Mouse (Mus musculus): ENCODE measurements around the gene Rsc1a1. TPM values are rescaled to one million over a fixed set of nuclear protein-coding genes. Genes with fewer than 3 reads are reported as not detected.
A peak's percentile ranks its signal among the peaks of the same experiment; 100 is the strongest.

The Rsc1a1 gene
- total and polyA plus RNA-seq, 3 experiments: 4.6 TPM; not detected in 2

DNA sequence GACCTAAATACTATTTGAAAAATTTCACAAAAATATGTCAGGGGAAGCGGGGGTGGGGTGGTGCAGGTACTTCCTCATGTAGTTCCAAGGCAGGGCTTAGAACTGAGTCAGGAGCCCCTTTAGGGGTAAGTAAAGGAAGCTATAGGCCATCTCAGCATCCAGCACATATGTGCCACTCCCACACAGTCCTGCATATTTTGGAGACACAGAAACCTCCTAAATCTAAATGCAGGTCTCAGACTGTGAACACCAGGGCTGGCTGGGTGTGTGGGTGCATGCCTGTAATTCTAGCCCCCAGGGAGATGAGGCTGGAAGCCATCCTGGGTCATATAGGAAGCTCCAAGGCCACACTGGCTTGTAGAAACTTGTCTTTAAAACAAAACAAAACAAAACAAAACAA is 25.9 kb upstream of the Rsc1a1 start:
- H3K4me1 ChIP-seq (ENCODE audit: control insufficient read depth, insufficient read depth, low read length): peaks cover 19% of the 10 kb centered on the region
- no peak overlapping the region for H3K27ac ChIP-seq
- H3K79me2 ChIP-seq (replicated peaks; ENCODE audit: control insufficient read depth, insufficient read depth, low read length): peaks cover 21% of the 10 kb centered on the region
- no peak overlapping the region for H3K4me3 ChIP-seq
- no peak for DNase-seq
- intact Hi-C loops (cut with DNase I): no loop called here
- no peak overlapping the region for H3K9ac ChIP-seq (ENCODE audit: low read depth, low read length)
- WGBS: 100% methylated on average over 1 of the region's 1 CpGs
- H3K36me3 ChIP-seq (ENCODE audit: control insufficient read depth, insufficient read depth, low read length): peaks cover 25% of the 10 kb centered on the region
- no peaks in the 10 kb centered on the region for H3K27me3 ChIP-seq (ENCODE audit: control insufficient read depth, insufficient read depth, low read length)
- TF ChIP-seq POLR2A (IDR thresholded peaks at IDR 0.05; ENCODE audit: insufficient read depth, low read depth, low read length) (no peak), CTCF (IDR thresholded peaks at IDR 0.05) (no peak), EP300 (IDR thresholded peaks at IDR 0.05; ENCODE audit: insufficient read depth, low read depth, low read length) (no peak)

DNA sequence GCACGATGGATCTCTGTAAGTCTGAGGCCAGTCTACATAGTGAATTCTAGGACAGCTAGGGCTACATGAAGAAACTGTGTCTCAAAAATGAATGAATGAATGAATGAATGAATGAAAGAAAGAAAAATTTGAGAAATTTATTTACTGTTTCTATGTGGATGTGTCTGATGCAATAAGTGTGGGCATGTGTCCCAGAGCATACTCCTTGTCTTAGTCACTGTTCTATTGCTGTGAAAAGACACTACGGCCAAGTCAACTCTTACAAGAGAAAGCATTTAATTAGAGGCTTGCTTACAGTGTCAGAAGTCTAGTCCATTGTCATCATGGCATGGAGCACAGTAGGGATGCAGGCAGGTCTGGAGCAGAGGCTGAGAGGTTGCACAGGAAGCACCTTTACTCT is 23.6 kb upstream of the Rsc1a1 start:
- DNase-seq: no peak
- 73% methylated on average over 2 of the region's 2 CpGs for WGBS

DNA sequence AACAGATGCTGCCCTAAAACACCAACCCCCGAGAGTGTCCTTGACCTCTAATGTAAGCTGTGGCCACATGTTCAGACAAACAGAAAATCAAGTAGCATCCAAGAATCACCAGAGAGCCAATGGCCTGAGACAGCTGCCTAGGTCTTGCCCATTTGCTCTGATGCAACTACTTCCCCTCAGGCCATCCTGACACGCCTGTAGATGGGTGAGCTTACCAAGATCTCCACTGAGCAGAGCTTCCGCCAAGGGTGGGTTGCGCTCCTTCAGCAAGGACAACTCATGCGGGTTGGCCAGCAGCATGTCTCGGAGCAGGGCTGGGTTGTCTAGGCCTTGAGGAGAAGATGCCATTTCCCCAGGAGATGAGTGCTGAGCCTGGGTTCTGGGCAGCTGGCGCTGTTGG is 22.6 kb upstream of the Rsc1a1 start:
- Histone ChIP-seq H3K27me3 (ENCODE audit: control insufficient read depth, insufficient read depth, low read length) (no peaks in the 10 kb centered on the region), H3K4me1 (ENCODE audit: control insufficient read depth, insufficient read depth, low read length) (peaks cover 2% of the 10 kb centered on the region), H3K9ac (ENCODE audit: low read depth, low read length) (no peak overlapping the region), H3K36me3 (ENCODE audit: control insufficient read depth, insufficient read depth, low read length) (peaks cover 27% of the 10 kb centered on the region), H3K27ac (no peak overlapping the region), H3K79me2 (replicated peaks; ENCODE audit: control insufficient read depth, insufficient read depth, low read length) (peaks cover 10% of the 10 kb centered on the region), H3K4me3 (no peak overlapping the region)
- intact Hi-C loops (cut with DNase I): no loop called here
- 91% methylated on average over 7 of the region's 7 CpGs for WGBS
- DNase-seq: no peak
- TF ChIP-seq POLR2A (IDR thresholded peaks at IDR 0.05; ENCODE audit: insufficient read depth, low read depth, low read length): no peak

More for the DNA sequence above, 23.6 kb upstream of the Rsc1a1 start:
- intact Hi-C loops (cut with DNase I): no loop called here
- Histone ChIP-seq H3K4me3 (no peak overlapping the region), H3K27ac (no peak overlapping the region), H3K36me3 (ENCODE audit: control insufficient read depth, insufficient read depth, low read length) (peaks cover 27% of the 10 kb centered on the region), H3K4me1 (ENCODE audit: control insufficient read depth, insufficient read depth, low read length) (peaks cover 3% of the 10 kb centered on the region), H3K9ac (ENCODE audit: low read depth, low read length) (no peak overlapping the region), H3K27me3 (ENCODE audit: control insufficient read depth, insufficient read depth, low read length) (no peaks in the 10 kb centered on the region), H3K79me2 (replicated peaks; ENCODE audit: control insufficient read depth, insufficient read depth, low read length) (peaks cover 12% of the 10 kb centered on the region)
- no peak for TF ChIP-seq CTCF (IDR thresholded peaks at IDR 0.05)
- no peak for TF ChIP-seq POLR2A (IDR thresholded peaks at IDR 0.05; ENCODE audit: insufficient read depth, low read depth, low read length)
- no peak for TF ChIP-seq EP300 (IDR thresholded peaks at IDR 0.05; ENCODE audit: insufficient read depth, low read depth, low read length)

DNA sequence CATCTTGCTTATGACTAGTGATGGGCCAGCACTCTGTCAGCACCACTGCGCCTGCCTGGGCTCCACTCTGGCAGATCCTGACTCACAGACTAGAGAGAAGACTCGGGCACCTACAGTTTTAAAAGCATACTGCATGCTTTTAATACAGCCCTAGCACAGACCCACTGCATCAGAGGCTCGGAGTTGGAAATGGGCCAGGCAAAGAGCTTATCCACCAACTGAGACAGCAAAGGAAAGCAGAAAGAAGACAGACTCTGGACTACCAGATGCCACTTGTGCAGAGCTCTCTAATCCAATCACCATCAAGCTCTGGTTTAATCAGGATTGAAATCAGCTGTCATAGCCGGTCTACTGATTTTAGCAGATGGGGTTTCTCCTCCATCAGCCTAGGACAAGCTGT is 19.9 kb upstream of the Rsc1a1 start:
- H3K79me2 ChIP-seq (replicated peaks; ENCODE audit: control insufficient read depth, insufficient read depth, low read length): peaks cover 6% of the 10 kb centered on the region
- H3K27ac ChIP-seq: no peak overlapping the region
- DNase-seq: no peak
- peaks cover 18% of the 10 kb centered on the region for H3K36me3 ChIP-seq (ENCODE audit: control insufficient read depth, insufficient read depth, low read length)
- WGBS: 73% methylated on average over 4 of the region's 4 CpGs
- no peak overlapping the region for H3K4me3 ChIP-seq
- peaks cover 2% of the 10 kb centered on the region for H3K4me1 ChIP-seq (ENCODE audit: control insufficient read depth, insufficient read depth, low read length)
- TF ChIP-seq EP300 (IDR thresholded peaks at IDR 0.05; ENCODE audit: insufficient read depth, low read depth, low read length) (no peak), POLR2A (IDR thresholded peaks at IDR 0.05; ENCODE audit: insufficient read depth, low read depth, low read length) (no peak), CTCF (IDR thresholded peaks at IDR 0.05) (no peak)
- no peak overlapping the region for H3K9ac ChIP-seq (ENCODE audit: low read depth, low read length)
- intact Hi-C loops (cut with DNase I): no loop called here
- H3K27me3 ChIP-seq (ENCODE audit: control insufficient read depth, insufficient read depth, low read length): no peaks in the 10 kb centered on the region

DNA sequence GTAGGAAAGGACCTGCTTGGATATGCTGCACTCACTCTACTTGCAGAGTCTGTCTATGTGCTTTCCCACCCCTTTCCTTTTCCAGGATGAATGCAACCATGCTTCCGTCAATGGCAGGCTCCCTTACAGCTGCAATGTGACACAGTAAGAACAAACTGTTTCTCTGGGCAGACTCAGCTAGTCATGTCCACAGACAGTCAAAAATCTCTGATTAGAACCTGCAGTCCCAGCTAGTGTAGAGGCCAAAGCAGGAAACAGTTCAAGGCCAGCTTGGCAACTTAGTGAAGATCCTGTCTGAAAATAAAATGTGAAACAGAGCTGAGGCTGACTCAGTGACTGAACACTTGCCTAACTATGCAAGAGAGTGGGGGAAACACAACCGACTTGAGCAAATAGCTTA is 19.2 kb upstream of the Rsc1a1 start:
- Histone ChIP-seq H3K9ac (ENCODE audit: low read depth, low read length) (no peak overlapping the region), H3K27me3 (ENCODE audit: control insufficient read depth, insufficient read depth, low read length) (no peaks in the 10 kb centered on the region), H3K79me2 (replicated peaks; ENCODE audit: control insufficient read depth, insufficient read depth, low read length) (peaks cover 4% of the 10 kb centered on the region), H3K36me3 (ENCODE audit: control insufficient read depth, insufficient read depth, low read length) (peaks cover 16% of the 10 kb centered on the region), H3K27ac (no peak overlapping the region), H3K4me3 (no peak overlapping the region), H3K4me1 (ENCODE audit: control insufficient read depth, insufficient read depth, low read length) (peaks cover 2% of the 10 kb centered on the region)
- no peak for TF ChIP-seq CTCF (IDR thresholded peaks at IDR 0.05)
- no peak for TF ChIP-seq POLR2A (IDR thresholded peaks at IDR 0.05; ENCODE audit: insufficient read depth, low read depth, low read length)
- TF ChIP-seq EP300 (IDR thresholded peaks at IDR 0.05; ENCODE audit: insufficient read depth, low read depth, low read length): no peak
- intact Hi-C loops (cut with DNase I): no loop called here
- peak in 1 of 2 experiments; percentile 29 for DNase-seq
- 62% methylated on average over 2 of the region's 2 CpGs for WGBS

DNA sequence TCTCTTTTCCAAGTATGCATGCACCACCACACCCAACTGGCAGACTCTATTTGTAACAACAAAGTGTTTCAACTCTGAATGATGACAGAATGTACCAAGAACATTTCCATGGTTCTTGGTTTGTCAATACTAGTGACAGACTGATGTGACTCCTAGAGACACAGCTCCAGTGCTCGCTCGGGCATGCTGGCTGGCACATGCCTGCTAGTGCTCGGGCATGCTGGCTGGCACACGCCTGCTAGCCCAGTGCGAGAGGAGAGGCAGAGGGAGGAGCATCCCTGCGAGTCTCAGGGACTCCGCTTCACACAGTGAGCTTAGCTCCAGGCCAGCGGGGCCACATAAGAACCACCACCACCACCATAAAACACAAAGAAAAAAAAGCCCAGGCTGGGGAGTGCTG is 9.3 kb upstream of the Rsc1a1 start:
- Histone ChIP-seq H3K27me3 (ENCODE audit: control insufficient read depth, insufficient read depth, low read length) (no peaks in the 10 kb centered on the region), H3K36me3 (ENCODE audit: control insufficient read depth, insufficient read depth, low read length) (no peaks in the 10 kb centered on the region; the same call in 1 of the 2 replicates), H3K9ac (ENCODE audit: low read depth, low read length) (no peak overlapping the region), H3K27ac (no peak overlapping the region), H3K79me2 (replicated peaks; ENCODE audit: control insufficient read depth, insufficient read depth, low read length) (no peaks in the 10 kb centered on the region), H3K4me1 (ENCODE audit: control insufficient read depth, insufficient read depth, low read length) (peaks cover 1% of the 10 kb centered on the region; the same call in 1 of the 2 replicates), H3K4me3 (no peak overlapping the region)
- 69% methylated on average over 8 of the region's 8 CpGs for WGBS
- TF ChIP-seq POLR2A (IDR thresholded peaks at IDR 0.05; ENCODE audit: insufficient read depth, low read depth, low read length) (no peak), CTCF (IDR thresholded peaks at IDR 0.05) (no peak), EP300 (IDR thresholded peaks at IDR 0.05; ENCODE audit: insufficient read depth, low read depth, low read length) (no peak)
- DNase-seq: no peak
- intact Hi-C loops (cut with DNase I): no loop called here

Data from heart, adult 2 months (tissue).